Mouse (Mus musculus) intestine, embryonic 15.5 days (tissue): ENCODE results near the gene Tdrd7. TPM values are rescaled to one million over a fixed set of nuclear protein-coding genes. Genes with fewer than 3 reads are reported as not detected.

ENCODE experiments used
- ATAC-seq: fragments of 200-750 bp; cut with Nextera tagmentation; 2 replicates; pipeline ENCODE4 v1.8.0; 2017; ENCODE audit warnings: moderate TSS enrichment, moderate library complexity
- H3K27ac ChIP-seq: fragments of 300-500 bp; sonication (generic); 2 replicates; pipeline ENCODE4 v1.5.1; 2015; ENCODE audit warnings: mild to moderate bottlenecking, inconsistent platforms
- H3K27me3 ChIP-seq: fragments of 300-500 bp; sonication (generic); replicated peaks from 2 replicates; pipeline ENCODE4 v1.6.1; 2015; ENCODE audit warnings: inconsistent platforms
- H3K36me3 ChIP-seq: fragments of 300-500 bp; sonication (generic); 2 replicates; pipeline ENCODE4 v1.6.1; 2015; ENCODE audit warnings: inconsistent platforms
- H3K4me1 ChIP-seq: fragments of 300-500 bp; sonication (generic); replicated peaks from 2 replicates; pipeline ENCODE4 v1.6.1; 2015; ENCODE audit warnings: inconsistent platforms
- H3K4me2 ChIP-seq: fragments of 300-500 bp; sonication (generic); replicated peaks from 2 replicates; pipeline ENCODE4 v1.6.1; 2015; ENCODE audit warnings: mild to moderate bottlenecking, inconsistent platforms
- H3K4me3 ChIP-seq: fragments of 300-500 bp; sonication (generic); replicated peaks from 2 replicates; pipeline ENCODE4 v1.5.1; 2015; ENCODE audit warnings: inconsistent platforms
- H3K9ac ChIP-seq: fragments of 300-500 bp; sonication (generic); 2 replicates; pipeline ENCODE4 v1.6.1; 2015; ENCODE audit warnings: inconsistent platforms
- H3K9me3 ChIP-seq: fragments of 300-500 bp; sonication (generic); 2 replicates; pipeline ENCODE4 v1.6.1; 2016; ENCODE audit warnings: inconsistent platforms
- WGBS: fragments of 180-500 bp; shearing (Covaris S2); methylation state at CpG from one replicate; pipeline ENCODE4 v1.1.7; 2015; 5-methylcytosine and 5-hydroxymethylcytosine counted together
- polyA plus RNA-seq: library from polyadenylated mRNA; unstranded; fragments of >200 nt; fragmentation: Nextera tagmentation; extraction: Ambion mirVana; gene quantifications from 2 replicates; pipeline ENCODE4 v1.2.1, GENCODE M21; 2015

Tdrd7 gene
- polyA plus RNA-seq, 1 experiment from 2014 or later, result 29.0 TPM

GRCm38 (mm10) chr4:46056163-46056562, 91.0 kb downstream of the Tdrd7 start:
- Histone ChIP-seq H3K9ac (no peak overlapping the region), H3K4me3 (no peak overlapping the region), H3K27ac (no peak overlapping the region), H3K36me3 (no peaks in the 10 kb centered on the region), H3K9me3 (no peaks in the 10 kb centered on the region), H3K27me3 (no peaks in the 10 kb centered on the region), H3K4me1 (no peaks in the 10 kb centered on the region), H3K4me2 (no peak overlapping the region)
- no peak for ATAC-seq
- WGBS, result 93% methylated on average over 5 of the region's 5 CpGs

GRCm38 (mm10) chr4:46061259-46061962, 96.3 kb downstream of the Tdrd7 start:
- Histone ChIP-seq H3K9ac (no peak overlapping the region), H3K4me3 (no peak overlapping the region), H3K36me3 (no peaks in the 10 kb centered on the region), H3K27me3 (no peaks in the 10 kb centered on the region), H3K9me3 (no peaks in the 10 kb centered on the region), H3K27ac (no peak overlapping the region), H3K4me2 (no peak overlapping the region), H3K4me1 (no peaks in the 10 kb centered on the region)
- WGBS, result 89% methylated on average over 12 of the region's 12 CpGs
- no peak for ATAC-seq

- Histone ChIP-seq H3K9ac (no peak overlapping the region), H3K4me2 (no peak overlapping the region), H3K9me3 (no peaks in the 10 kb centered on the region), H3K27ac (no peak overlapping the region), H3K4me3 (no peak overlapping the region), H3K4me1 (no peaks in the 10 kb centered on the region), H3K27me3 (no peaks in the 10 kb centered on the region), H3K36me3 (no peaks in the 10 kb centered on the region)
- no peak for ATAC-seq
- WGBS, result 80% methylated on average over 4 of the region's 4 CpGs
Observed at GRCm38 (mm10) chr4:46063841-46064240, 98.7 kb downstream of the Tdrd7 start.

GRCm38 (mm10) chr4:46064263-46064662, 99.1 kb downstream of the Tdrd7 start:
- H3K4me2 ChIP-seq, result no peak overlapping the region
- 50% methylated on average over 8 of the region's 8 CpGs for WGBS
- no peak overlapping the region for H3K4me3 ChIP-seq
- no peak overlapping the region for H3K9ac ChIP-seq
- no peaks in the 10 kb centered on the region for H3K9me3 ChIP-seq
- no peak overlapping the region for H3K27ac ChIP-seq
- H3K4me1 ChIP-seq, result no peaks in the 10 kb centered on the region
- H3K36me3 ChIP-seq, result no peaks in the 10 kb centered on the region
- H3K27me3 ChIP-seq, result no peaks in the 10 kb centered on the region
- ATAC-seq, result no peak

GRCm38 (mm10) chr4:46064961-46065360, 99.8 kb downstream of the Tdrd7 start:
- WGBS, result 74% methylated on average over 3 of the region's 3 CpGs
- ATAC-seq, result no peak
- H3K27ac ChIP-seq, result no peak overlapping the region
- no peaks in the 10 kb centered on the region for H3K36me3 ChIP-seq
- H3K4me1 ChIP-seq, result no peaks in the 10 kb centered on the region
- H3K9ac ChIP-seq, result no peak overlapping the region
- H3K4me2 ChIP-seq, result no peak overlapping the region
- no peaks in the 10 kb centered on the region for H3K9me3 ChIP-seq
- H3K4me3 ChIP-seq, result no peak overlapping the region
- no peaks in the 10 kb centered on the region for H3K27me3 ChIP-seq

- WGBS, result 60% methylated on average over 8 of the region's 8 CpGs
- H3K4me1 ChIP-seq, result no peaks in the 10 kb centered on the region
- no peak overlapping the region for H3K9ac ChIP-seq
- no peak overlapping the region for H3K4me3 ChIP-seq
- H3K4me2 ChIP-seq, result no peak overlapping the region
- no peak for ATAC-seq
- no peaks in the 10 kb centered on the region for H3K9me3 ChIP-seq
- no peak overlapping the region for H3K27ac ChIP-seq
- no peaks in the 10 kb centered on the region for H3K27me3 ChIP-seq
- H3K36me3 ChIP-seq, result no peaks in the 10 kb centered on the region
Observed at GRCm38 (mm10) chr4:46065695-46066340, 100.7 kb downstream of the Tdrd7 start.

GRCm38 (mm10) chr4:46068060-46068459, 102.9 kb downstream of the Tdrd7 start:
- Histone ChIP-seq H3K27me3 (no peaks in the 10 kb centered on the region), H3K36me3 (no peaks in the 10 kb centered on the region), H3K4me2 (no peak overlapping the region), H3K9me3 (no peaks in the 10 kb centered on the region), H3K9ac (no peak overlapping the region), H3K4me3 (no peak overlapping the region), H3K27ac (no peak overlapping the region), H3K4me1 (no peaks in the 10 kb centered on the region)
- WGBS, result 47% methylated on average over 3 of the region's 3 CpGs
- no peak for ATAC-seq

- no peaks in the 10 kb centered on the region for H3K9me3 ChIP-seq
- H3K27ac ChIP-seq, result no peak overlapping the region
- no peak overlapping the region for H3K4me3 ChIP-seq
- no peak overlapping the region for H3K9ac ChIP-seq
- no peak overlapping the region for H3K4me2 ChIP-seq
- H3K36me3 ChIP-seq, result no peaks in the 10 kb centered on the region
- no peak for ATAC-seq
- WGBS, result 32% methylated on average over 1 of the region's 1 CpGs
- H3K4me1 ChIP-seq, result no peaks in the 10 kb centered on the region
- no peaks in the 10 kb centered on the region for H3K27me3 ChIP-seq
Observed at GRCm38 (mm10) chr4:46068573-46068972, 103.4 kb downstream of the Tdrd7 start.

- no peak for ATAC-seq
- no peaks in the 10 kb centered on the region for H3K9me3 ChIP-seq
- H3K27ac ChIP-seq, result no peak overlapping the region
- H3K36me3 ChIP-seq, result no peaks in the 10 kb centered on the region
- H3K4me1 ChIP-seq, result no peaks in the 10 kb centered on the region
- WGBS, result 71% methylated on average over 6 of the region's 6 CpGs
- no peak overlapping the region for H3K9ac ChIP-seq
- no peak overlapping the region for H3K4me3 ChIP-seq
- H3K4me2 ChIP-seq, result no peak overlapping the region
- H3K27me3 ChIP-seq, result no peaks in the 10 kb centered on the region
Observed at GRCm38 (mm10) chr4:46069851-46070482, 104.8 kb downstream of the Tdrd7 start.

GRCm38 (mm10) chr4:46072631-46073030, 107.5 kb downstream of the Tdrd7 start:
- H3K27me3 ChIP-seq, result no peaks in the 10 kb centered on the region
- no peaks in the 10 kb centered on the region for H3K4me1 ChIP-seq
- no peaks in the 10 kb centered on the region for H3K36me3 ChIP-seq
- H3K27ac ChIP-seq, result no peak overlapping the region
- H3K4me2 ChIP-seq, result no peak overlapping the region
- 90% methylated on average over 6 of the region's 6 CpGs for whole genome bisulfite sequencing
- H3K9ac ChIP-seq, result no peak overlapping the region
- no peak overlapping the region for H3K4me3 ChIP-seq
- no peak for ATAC-seq
- no peaks in the 10 kb centered on the region for H3K9me3 ChIP-seq

- H3K36me3 ChIP-seq, result no peaks in the 10 kb centered on the region
- no peak overlapping the region for H3K27ac ChIP-seq
- H3K9ac ChIP-seq, result no peak overlapping the region
- WGBS, result 45% methylated on average over 4 of the region's 4 CpGs
- no peaks in the 10 kb centered on the region for H3K27me3 ChIP-seq
- no peak overlapping the region for H3K4me2 ChIP-seq
- no peaks in the 10 kb centered on the region for H3K4me1 ChIP-seq
- no peaks in the 10 kb centered on the region for H3K9me3 ChIP-seq
- H3K4me3 ChIP-seq, result no peak overlapping the region
- no peak for ATAC-seq
Observed at GRCm38 (mm10) chr4:46073736-46074135, 108.6 kb downstream of the Tdrd7 start.

GRCm38 (mm10) chr4:46075664-46076063, 110.5 kb downstream of the Tdrd7 start:
- H3K9me3 ChIP-seq, result no peaks in the 10 kb centered on the region
- no peaks in the 10 kb centered on the region for H3K27me3 ChIP-seq
- no peak overlapping the region for H3K27ac ChIP-seq
- no peaks in the 10 kb centered on the region for H3K4me1 ChIP-seq
- H3K4me2 ChIP-seq, result no peak overlapping the region
- H3K9ac ChIP-seq, result no peak overlapping the region
- 80% methylated on average over 3 of the region's 3 CpGs for WGBS
- no peak overlapping the region for H3K4me3 ChIP-seq
- no peaks in the 10 kb centered on the region for H3K36me3 ChIP-seq
- no peak for ATAC-seq

GRCm38 (mm10) chr4:46076892-46077291, 111.8 kb downstream of the Tdrd7 start:
- Histone ChIP-seq H3K9ac (no peak overlapping the region), H3K4me3 (no peak overlapping the region), H3K9me3 (no peaks in the 10 kb centered on the region), H3K4me2 (no peak overlapping the region), H3K4me1 (no peaks in the 10 kb centered on the region), H3K27me3 (no peaks in the 10 kb centered on the region), H3K36me3 (no peaks in the 10 kb centered on the region), H3K27ac (no peak overlapping the region)
- WGBS, result 67% methylated on average over 2 of the region's 2 CpGs
- no peak for ATAC-seq
